Comparison of ENCODE assay signal across 10 mouse cellular contexts in genomic region chr8:120516182-120516755, GRCm38 (mm10).
DNase-seq lines count a peak whose midpoint lies in the region; ATAC-seq and TF ChIP-seq lines count a peak whose summit lies in the region.
"Had no signal": no experiment of that assay in that cellular context is flagged by ENCODE, and none has a peak within 500 bp of the region (broad histone marks: within the 10 kb centered on the region; RNA-seq: fewer than 3 reads in every experiment).

No protein-coding gene starts in this region.

- no peak overlapping the region; the same call in 1 of the 2 replicates for H3K9ac ChIP-seq in forebrain, embryonic 16.5 days (replicated peaks; ENCODE audit: low read depth, low read length)
- H3K9ac ChIP-seq in limb, embryonic 15.5 days, result no peak overlapping the region

- no peak for TF ChIP-seq CTCF in cerebellum, adult 2 months (IDR thresholded peaks at IDR 0.05; ENCODE audit: borderline replicate concordance, insufficient read depth, low read depth, low read length)

- H3K27me3 ChIP-seq in forebrain, embryonic 16.5 days (replicated peaks; ENCODE audit: control insufficient read depth, insufficient read depth, low read length), result no peaks in the 10 kb centered on the region
- H3K27me3 ChIP-seq in limb, embryonic 15.5 days, result no peaks in the 10 kb centered on the region
- no peaks in the 10 kb centered on the region for H3K27me3 ChIP-seq in cerebellum, adult 2 months (ENCODE audit: control insufficient read depth, insufficient read depth, low read length)

- ATAC-seq in forebrain, embryonic 16.5 days, result peak; percentile 14; the same call in 1 of the 2 replicates
- ATAC-seq in limb, embryonic 15.5 days (ENCODE audit: insufficient number of reproducible peaks, low FRiP score, low TSS enrichment, low read depth), result peak; percentile 15; the same call in 1 of the 2 replicates
- no peak for ATAC-seq in inflammation-experienced regulatory T-cells, adult 6 months

- H3K9me3 ChIP-seq in forebrain, embryonic 16.5 days (ENCODE audit: control insufficient read depth, low read length), result no peaks in the 10 kb centered on the region
- H3K9me3 ChIP-seq in limb, embryonic 15.5 days, result no peaks in the 10 kb centered on the region

- no peak overlapping the region for H3K4me3 ChIP-seq in forebrain, embryonic 16.5 days (replicated peaks; ENCODE audit: low read length)
- no peak overlapping the region for H3K4me3 ChIP-seq in limb, embryonic 15.5 days
- H3K4me3 ChIP-seq in cerebellum, adult 2 months (replicated peaks; ENCODE audit: insufficient read depth, low read depth, low read length), result no peak overlapping the region

- peak overlapping the region; percentile 28 for H3K4me2 ChIP-seq in forebrain, embryonic 16.5 days (ENCODE audit: low read length)
- H3K4me2 ChIP-seq in limb, embryonic 15.5 days, result peak overlapping the region; percentile 10; the same call in 1 of the 2 replicates

- H3K36me3 ChIP-seq in forebrain, embryonic 16.5 days (ENCODE audit: control insufficient read depth, insufficient read depth), result no peaks in the 10 kb centered on the region
- H3K36me3 ChIP-seq in limb, embryonic 15.5 days, result no peaks in the 10 kb centered on the region

- peaks cover 99% of the 10 kb centered on the region for H3K4me1 ChIP-seq in forebrain, embryonic 16.5 days (replicated peaks; ENCODE audit: control insufficient read depth, insufficient read depth, low read length)
- peaks cover 92% of the 10 kb centered on the region for H3K4me1 ChIP-seq in limb, embryonic 15.5 days
- peaks cover 71% of the 10 kb centered on the region for H3K4me1 ChIP-seq in cerebellum, adult 2 months (ENCODE audit: control insufficient read depth, insufficient read depth, low read length)

- DNase-seq in kidney, postnatal 4 days, result peak; percentile 73 to 83
- DNase-seq in kidney, adult 9 months, result no peak
- peak; percentile 82 for DNase-seq in retina, postnatal 1 day
- DNase-seq in cerebellum, adult 2 months, result no peak
- no peak for DNase-seq in thymus, adult 18-20 months
- DNase-seq: cerebellum, adult 11 months; kidney, adult 11 months had no signal

- TF ChIP-seq POLR2A in cerebellum, adult 2 months (IDR thresholded peaks at IDR 0.05; ENCODE audit: borderline replicate concordance, insufficient read depth, low read length), result no peak

- WGBS in forebrain, embryonic 16.5 days, result 12% methylated on average over 12 of the region's 12 CpGs
- WGBS in limb, embryonic 15.5 days, result 24% methylated on average over 12 of the region's 12 CpGs
- 67% methylated on average over 12 of the region's 12 CpGs for WGBS in cerebellum, adult 2 months

- peak overlapping the region; percentile 31 for H3K27ac ChIP-seq in forebrain, embryonic 16.5 days (ENCODE audit: low read length)
- peak overlapping the region; percentile 18; the same call in 1 of the 2 replicates for H3K27ac ChIP-seq in limb, embryonic 15.5 days
- no peak overlapping the region for H3K27ac ChIP-seq in cerebellum, adult 2 months (ENCODE audit: insufficient read depth, low read length)

Comparison
In these comparisons a context has a peak if more than half of its experiments do, and no peak if none do; other contexts are left out.
1. DNase-seq: peak in kidney, postnatal 4 days (2 of 2) and retina, postnatal 1 day (single experiment); none in kidney, adult 9 months (single experiment), cerebellum, adult 2 months (0 of 2) and thymus, adult 18-20 months (0 of 2).